In genomic region chr2:164183340-164183739, GRCm38 (mm10) we compare ENCODE assay signal across 27 mouse cellular contexts. TPM values are rescaled to one million over a fixed set of nuclear protein-coding genes. Genes with fewer than 3 reads are reported as not detected.
DNase-seq lines count a peak whose midpoint lies in the region; ATAC-seq lines count a peak whose summit lies in the region.
"Had no signal": no experiment of that assay in that cellular context is flagged by ENCODE, and none has a peak within 500 bp of the region (broad histone marks: within the 10 kb centered on the region; RNA-seq: fewer than 3 reads in every experiment).

No protein-coding gene starts in this region.

- 42% methylated on average over 9 of the region's 9 CpGs for WGBS in kidney, embryonic 14.5 days
- 55% methylated on average over 9 of the region's 9 CpGs for WGBS in limb, embryonic 15.5 days
- whole genome bisulfite sequencing in limb, embryonic 10.5 days: 71% methylated on average over 9 of the region's 9 CpGs
- WGBS in intestine, embryonic 15.5 days: 68% methylated on average over 9 of the region's 9 CpGs
- 66% methylated on average over 9 of the region's 9 CpGs for WGBS in intestine, embryonic 16.5 days

- no peaks in the 10 kb centered on the region for H3K4me1 ChIP-seq in kidney, embryonic 14.5 days (ENCODE audit: control insufficient read depth, insufficient read depth, low read length)
- peaks cover 12% of the 10 kb centered on the region for H3K4me1 ChIP-seq in limb, embryonic 15.5 days
- H3K4me1 ChIP-seq in limb, embryonic 10.5 days: no peaks in the 10 kb centered on the region; the same call in 1 of the 2 replicates
- no peaks in the 10 kb centered on the region for H3K4me1 ChIP-seq in intestine, embryonic 15.5 days (replicated peaks)
- H3K4me1 ChIP-seq in intestine, embryonic 16.5 days (ENCODE audit: control insufficient read depth, insufficient read depth, low read length): no peaks in the 10 kb centered on the region

- H3K36me3 ChIP-seq in kidney, embryonic 14.5 days (ENCODE audit: control insufficient read depth, insufficient read depth, low read length): no peaks in the 10 kb centered on the region
- no peaks in the 10 kb centered on the region for H3K36me3 ChIP-seq in limb, embryonic 15.5 days
- no peaks in the 10 kb centered on the region for H3K36me3 ChIP-seq in limb, embryonic 10.5 days
- H3K36me3 ChIP-seq in intestine, embryonic 15.5 days: no peaks in the 10 kb centered on the region
- no peaks in the 10 kb centered on the region for H3K36me3 ChIP-seq in intestine, embryonic 16.5 days (ENCODE audit: control insufficient read depth, insufficient read depth, low read length)
- H3K36me3 ChIP-seq: embryonic facial prominence, embryonic 15.5 days; forebrain, embryonic 10.5 days; hindbrain, embryonic 10.5 days had no signal

- ATAC-seq in kidney, embryonic 14.5 days (ENCODE audit: low FRiP score, low TSS enrichment): no peak
- no peak for ATAC-seq in limb, embryonic 15.5 days (ENCODE audit: insufficient number of reproducible peaks, low FRiP score, low TSS enrichment, low read depth)
- ATAC-seq in intestine, embryonic 15.5 days: peak; percentile 49; the same call in 1 of the 2 replicates
- peak; percentile 58; the same call in 1 of the 2 replicates for ATAC-seq in intestine, embryonic 16.5 days
- ATAC-seq: forebrain, embryonic 14.5 days had no signal

- no peak overlapping the region for H3K27ac ChIP-seq in kidney, embryonic 14.5 days (ENCODE audit: low read depth, low read length)
- H3K27ac ChIP-seq in limb, embryonic 15.5 days: peak overlapping the region; percentile 28; the same call in 1 of the 2 replicates
- no peak overlapping the region for H3K27ac ChIP-seq in limb, embryonic 10.5 days
- H3K27ac ChIP-seq in intestine, embryonic 15.5 days: no peak overlapping the region
- no peak overlapping the region for H3K27ac ChIP-seq in intestine, embryonic 16.5 days (ENCODE audit: low read length)
- H3K27ac ChIP-seq: embryonic facial prominence, embryonic 15.5 days; gastrocnemius, adult 2 months; hindbrain, embryonic 10.5 days; hindbrain, embryonic 14.5 days had no signal

- no peak overlapping the region for H3K4me3 ChIP-seq in kidney, embryonic 14.5 days (ENCODE audit: low read length)
- H3K4me3 ChIP-seq in limb, embryonic 15.5 days: no peak overlapping the region
- H3K4me3 ChIP-seq in limb, embryonic 10.5 days: no peak overlapping the region
- H3K4me3 ChIP-seq in intestine, embryonic 15.5 days (replicated peaks): no peak overlapping the region
- no peak overlapping the region for H3K4me3 ChIP-seq in intestine, embryonic 16.5 days (ENCODE audit: low read length)
- H3K4me3 ChIP-seq: embryonic facial prominence, embryonic 15.5 days; erythroblast, embryonic 14.5 days; forebrain, embryonic 10.5 days; gastrocnemius, adult 2 months; hindbrain, embryonic 10.5 days had no signal

- no peaks in the 10 kb centered on the region for H3K27me3 ChIP-seq in kidney, embryonic 14.5 days (ENCODE audit: control insufficient read depth, insufficient read depth, low read length)
- peaks cover 2% of the 10 kb centered on the region; the same call in 1 of the 2 replicates for H3K27me3 ChIP-seq in limb, embryonic 15.5 days
- peaks cover 2% of the 10 kb centered on the region; the same call in 1 of the 2 replicates for H3K27me3 ChIP-seq in limb, embryonic 10.5 days (ENCODE audit: low read depth, poor library complexity, severe bottlenecking)
- peaks cover 1% of the 10 kb centered on the region; the same call in 1 of the 2 replicates for H3K27me3 ChIP-seq in intestine, embryonic 15.5 days (replicated peaks)
- H3K27me3 ChIP-seq in intestine, embryonic 16.5 days (replicated peaks; ENCODE audit: control insufficient read depth, insufficient read depth, low read length): no peaks in the 10 kb centered on the region; the same call in 1 of the 2 replicates
- H3K27me3 ChIP-seq: embryonic facial prominence, embryonic 15.5 days had no signal

- no peak overlapping the region for H3K4me2 ChIP-seq in kidney, embryonic 14.5 days (replicated peaks; ENCODE audit: low read depth, low read length)
- no peak overlapping the region for H3K4me2 ChIP-seq in limb, embryonic 15.5 days
- no peak overlapping the region for H3K4me2 ChIP-seq in intestine, embryonic 15.5 days (replicated peaks)
- no peak overlapping the region for H3K4me2 ChIP-seq in intestine, embryonic 16.5 days (ENCODE audit: low read depth, low read length)
- H3K4me2 ChIP-seq: embryonic facial prominence, embryonic 15.5 days; heart, embryonic 11.5 days; hindbrain, embryonic 14.5 days had no signal

- H3K9me3 ChIP-seq in kidney, embryonic 14.5 days (ENCODE audit: control insufficient read depth, low read length): no peaks in the 10 kb centered on the region
- no peaks in the 10 kb centered on the region for H3K9me3 ChIP-seq in limb, embryonic 15.5 days
- H3K9me3 ChIP-seq in limb, embryonic 10.5 days (replicated peaks): no peaks in the 10 kb centered on the region
- no peaks in the 10 kb centered on the region for H3K9me3 ChIP-seq in intestine, embryonic 15.5 days
- no peaks in the 10 kb centered on the region for H3K9me3 ChIP-seq in intestine, embryonic 16.5 days (ENCODE audit: control insufficient read depth, low read length)
- H3K9me3 ChIP-seq: embryonic facial prominence, embryonic 15.5 days; forebrain, embryonic 10.5 days; hindbrain, embryonic 10.5 days had no signal

- no peak overlapping the region for H3K9ac ChIP-seq in kidney, embryonic 14.5 days (ENCODE audit: low read depth, low read length)
- H3K9ac ChIP-seq in limb, embryonic 15.5 days: no peak overlapping the region
- no peak overlapping the region for H3K9ac ChIP-seq in intestine, embryonic 15.5 days
- H3K9ac ChIP-seq in intestine, embryonic 16.5 days (ENCODE audit: low read depth, low read length): no peak overlapping the region
- H3K9ac ChIP-seq: embryonic facial prominence, embryonic 15.5 days; hindbrain, embryonic 14.5 days had no signal

- DNase-seq in kidney, adult 9 months: peak; percentile 31
- DNase-seq in limb, embryonic 10.5 days (ENCODE audit: low spot score): no peak
- DNase-seq in layer of hippocampus, postnatal 36 days: no peak
- DNase-seq: adrenal gland, adult 8-10 months; adrenal gland, postnatal 36 days; cerebellum, adult 8-10 months; cerebellum, postnatal 14 days; embryo, embryonic 11 days; gastrocnemius, adult 2 months; gastrocnemius, postnatal 25 days had no signal

RNA-seq across cellular contexts. Expression of gene Wfdc5, which starts 0.8 kb away (rescaled TPM):
- polyA plus RNA-seq in kidney, embryonic 14.5 days (2014; fragmentation: Nextera tagmentation; extraction: Ambion mirVana): not detected in 2 replicates
- polyA plus RNA-seq in limb, embryonic 15.5 days (2015; fragmentation: Nextera tagmentation; extraction: Ambion mirVana): 9.1 and 10.3 TPM in 2 replicates
- polyA plus RNA-seq in limb, embryonic 10.5 days (2016; fragmentation: Nextera tagmentation; extraction: Ambion mirVana): not detected in 2 replicates
- not detected in 2 replicates for polyA plus RNA-seq in intestine, embryonic 15.5 days (2015; fragmentation: Nextera tagmentation; extraction: Ambion mirVana)
- polyA plus RNA-seq in intestine, embryonic 16.5 days (2015; fragmentation: Nextera tagmentation; extraction: Ambion mirVana): not detected in 2 replicates
- total RNA-seq in layer of hippocampus, postnatal 36 days (2021): not detected
- total RNA-seq: adrenal gland, adult 8-10 months; adrenal gland, postnatal 36 days; common myeloid progenitor, adult 5-6 weeks; ES-E14; gastrocnemius, adult 2 months; gastrocnemius, postnatal 25 days; granulocyte monocyte progenitor cell, adult 5-6 weeks; heart, postnatal 25 days had no signal
- polyA plus RNA-seq: embryonic facial prominence, embryonic 11.5 days; erythroblast, embryonic 14.5 days; forebrain, embryonic 10.5 days; forebrain, embryonic 14.5 days; heart, embryonic 11.5 days; heart, embryonic 16.5 days; hindbrain, embryonic 10.5 days; hindbrain, embryonic 14.5 days had no signal

RNA-seq across cellular contexts. Expression of gene Wfdc12, which starts 7.1 kb away (rescaled TPM):
- not detected in 2 replicates for polyA plus RNA-seq in kidney, embryonic 14.5 days (2014; fragmentation: Nextera tagmentation; extraction: Ambion mirVana)
- 0.40 TPM in 1 of 2 replicates, not detected in the other for polyA plus RNA-seq in limb, embryonic 15.5 days (2015; fragmentation: Nextera tagmentation; extraction: Ambion mirVana)
- polyA plus RNA-seq in limb, embryonic 10.5 days (2016; fragmentation: Nextera tagmentation; extraction: Ambion mirVana): not detected in 2 replicates
- not detected in 2 replicates for polyA plus RNA-seq in intestine, embryonic 15.5 days (2015; fragmentation: Nextera tagmentation; extraction: Ambion mirVana)
- not detected in 2 replicates for polyA plus RNA-seq in intestine, embryonic 16.5 days (2015; fragmentation: Nextera tagmentation; extraction: Ambion mirVana)
- total RNA-seq in layer of hippocampus, postnatal 36 days (2021): not detected
- total RNA-seq: common myeloid progenitor, adult 5-6 weeks; ES-E14; gastrocnemius, adult 2 months; gastrocnemius, postnatal 25 days; heart, postnatal 25 days had no signal
- polyA plus RNA-seq: embryonic facial prominence, embryonic 11.5 days; embryonic facial prominence, embryonic 15.5 days; erythroblast, embryonic 14.5 days; forebrain, embryonic 10.5 days; forebrain, embryonic 14.5 days; heart, embryonic 11.5 days; heart, embryonic 16.5 days; hindbrain, embryonic 10.5 days; hindbrain, embryonic 14.5 days had no signal

RNA-seq across cellular contexts. Expression of gene Kcns1, which starts 12.4 kb away (rescaled TPM):
- polyA plus RNA-seq in kidney, embryonic 14.5 days (2014; fragmentation: Nextera tagmentation; extraction: Ambion mirVana): 0.16 TPM in 1 of 2 replicates, not detected in the other
- polyA plus RNA-seq in limb, embryonic 15.5 days (2015; fragmentation: Nextera tagmentation; extraction: Ambion mirVana): 2.0 and 3.6 TPM in 2 replicates
- 0.15 TPM in 1 of 2 replicates, not detected in the other for polyA plus RNA-seq in limb, embryonic 10.5 days (2016; fragmentation: Nextera tagmentation; extraction: Ambion mirVana)
- 0.15 and 0.29 TPM in 2 replicates for polyA plus RNA-seq in intestine, embryonic 15.5 days (2015; fragmentation: Nextera tagmentation; extraction: Ambion mirVana)
- polyA plus RNA-seq in intestine, embryonic 16.5 days (2015; fragmentation: Nextera tagmentation; extraction: Ambion mirVana): 0.22 and 0.45 TPM in 2 replicates
- total RNA-seq in layer of hippocampus, postnatal 36 days (2021): 1 to 10 TPM; 4.0 to 4.2 TPM
- total RNA-seq: adrenal gland, postnatal 36 days; heart, postnatal 25 days had no signal
- polyA plus RNA-seq: erythroblast, embryonic 14.5 days; forebrain, embryonic 10.5 days; hindbrain, embryonic 10.5 days had no signal

RNA-seq across cellular contexts. Expression of gene Wfdc15a, which starts 16.6 kb away (rescaled TPM):
- not detected in 2 replicates for polyA plus RNA-seq in kidney, embryonic 14.5 days (2014; fragmentation: Nextera tagmentation; extraction: Ambion mirVana)
- polyA plus RNA-seq in limb, embryonic 15.5 days (2015; fragmentation: Nextera tagmentation; extraction: Ambion mirVana): not detected in 2 replicates
- not detected in 2 replicates for polyA plus RNA-seq in limb, embryonic 10.5 days (2016; fragmentation: Nextera tagmentation; extraction: Ambion mirVana)
- polyA plus RNA-seq in intestine, embryonic 15.5 days (2015; fragmentation: Nextera tagmentation; extraction: Ambion mirVana): not detected in 2 replicates
- not detected in 2 replicates for polyA plus RNA-seq in intestine, embryonic 16.5 days (2015; fragmentation: Nextera tagmentation; extraction: Ambion mirVana)
- total RNA-seq in layer of hippocampus, postnatal 36 days (2021): not detected
- total RNA-seq: adrenal gland, adult 8-10 months; adrenal gland, postnatal 36 days; common myeloid progenitor, adult 5-6 weeks; gastrocnemius, adult 2 months; gastrocnemius, postnatal 25 days; granulocyte monocyte progenitor cell, adult 5-6 weeks; heart, postnatal 25 days had no signal
- polyA plus RNA-seq: embryonic facial prominence, embryonic 11.5 days; embryonic facial prominence, embryonic 15.5 days; erythroblast, embryonic 14.5 days; forebrain, embryonic 10.5 days; forebrain, embryonic 14.5 days; heart, embryonic 11.5 days; heart, embryonic 16.5 days; hindbrain, embryonic 10.5 days; hindbrain, embryonic 14.5 days had no signal

RNA-seq across cellular contexts. Expression of gene Wfdc15b, which starts 38.1 kb away (rescaled TPM):
- 76.1 and 106 TPM in 2 replicates for polyA plus RNA-seq in kidney, embryonic 14.5 days (2014; fragmentation: Nextera tagmentation; extraction: Ambion mirVana)
- not detected in 2 replicates for polyA plus RNA-seq in limb, embryonic 15.5 days (2015; fragmentation: Nextera tagmentation; extraction: Ambion mirVana)
- polyA plus RNA-seq in limb, embryonic 10.5 days (2016; fragmentation: Nextera tagmentation; extraction: Ambion mirVana): not detected in 2 replicates
- 27.0 and 32.1 TPM in 2 replicates for polyA plus RNA-seq in intestine, embryonic 15.5 days (2015; fragmentation: Nextera tagmentation; extraction: Ambion mirVana)
- 19.6 and 23.4 TPM in 2 replicates for polyA plus RNA-seq in intestine, embryonic 16.5 days (2015; fragmentation: Nextera tagmentation; extraction: Ambion mirVana)
- not detected for total RNA-seq in layer of hippocampus, postnatal 36 days (2021)
- total RNA-seq: adrenal gland, adult 8-10 months; adrenal gland, postnatal 36 days; common myeloid progenitor, adult 5-6 weeks; ES-E14; gastrocnemius, adult 2 months; gastrocnemius, postnatal 25 days; granulocyte monocyte progenitor cell, adult 5-6 weeks; heart, postnatal 25 days had no signal
- polyA plus RNA-seq: embryonic facial prominence, embryonic 11.5 days; embryonic facial prominence, embryonic 15.5 days; erythroblast, embryonic 14.5 days; forebrain, embryonic 10.5 days; forebrain, embryonic 14.5 days; heart, embryonic 11.5 days; hindbrain, embryonic 10.5 days; hindbrain, embryonic 14.5 days had no signal

Comparison
In these comparisons a context has a peak if more than half of its experiments do, and no peak if none do; other contexts are left out.
1. ATAC-seq: peak in intestine, embryonic 15.5 days (single experiment) and intestine, embryonic 16.5 days (single experiment); none in kidney, embryonic 14.5 days (single experiment) and limb, embryonic 15.5 days (single experiment).